18 mouse cellular contexts compared by ENCODE assay signal in the genomic region with DNA sequence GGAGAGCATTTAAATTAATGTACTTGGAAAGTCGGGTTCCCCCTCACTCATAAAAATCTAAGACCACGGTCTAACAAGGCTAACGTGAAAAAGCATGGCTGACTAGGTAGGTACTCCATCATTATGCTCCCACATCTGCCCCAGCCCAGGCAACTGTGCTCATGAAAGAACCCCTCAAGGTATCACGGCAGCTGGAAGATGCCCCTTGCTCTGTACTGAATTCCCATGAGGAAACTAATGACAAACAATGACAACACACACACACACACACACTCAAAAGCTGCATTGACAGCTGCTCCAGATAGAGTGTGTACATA.
DNase-seq lines count a peak whose midpoint lies in the region; ATAC-seq lines count a peak whose summit lies in the region.
"Had no signal": no experiment of that assay in that cellular context is flagged by ENCODE, and none has a peak within 500 bp of the region (broad histone marks: within the 10 kb centered on the region; RNA-seq: fewer than 3 reads in every experiment).

No protein-coding gene starts in this region.

- WGBS in hindbrain, embryonic 11.5 days: 59% methylated on average over 4 of the region's 4 CpGs
- 78% methylated on average over 4 of the region's 4 CpGs for WGBS in hindbrain, embryonic 10.5 days
- 30% methylated on average over 4 of the region's 4 CpGs for WGBS in hindbrain, embryonic 14.5 days
- WGBS in midbrain, embryonic 15.5 days: 40% methylated on average over 4 of the region's 4 CpGs

- H3K9ac ChIP-seq in hindbrain, embryonic 11.5 days (ENCODE audit: low read depth, low read length): no peak overlapping the region
- peak overlapping the region; percentile 46; the same call in 1 of the 2 replicates for H3K9ac ChIP-seq in hindbrain, embryonic 14.5 days
- H3K9ac ChIP-seq in midbrain, embryonic 15.5 days: no peak overlapping the region
- H3K9ac ChIP-seq: heart, embryonic 12.5 days; stomach, embryonic 15.5 days had no signal

- H3K4me1 ChIP-seq in hindbrain, embryonic 11.5 days (replicated peaks; ENCODE audit: control insufficient read depth, insufficient read depth, low read length): peaks cover 2% of the 10 kb centered on the region; the same call in 1 of the 2 replicates
- peaks cover 29% of the 10 kb centered on the region for H3K4me1 ChIP-seq in hindbrain, embryonic 10.5 days (replicated peaks)
- peaks cover 39% of the 10 kb centered on the region for H3K4me1 ChIP-seq in hindbrain, embryonic 14.5 days (replicated peaks; ENCODE audit: control insufficient read depth, insufficient read depth, low read length)
- peaks cover 37% of the 10 kb centered on the region for H3K4me1 ChIP-seq in midbrain, embryonic 15.5 days
- H3K4me1 ChIP-seq: heart, embryonic 12.5 days; stomach, embryonic 15.5 days had no signal

- peak; percentile 76 for ATAC-seq in hindbrain, embryonic 11.5 days (ENCODE audit: low FRiP score)
- ATAC-seq in hindbrain, embryonic 14.5 days (ENCODE audit: low FRiP score): peak; percentile 39; the same call in 1 of the 2 replicates
- peak; percentile 31; the same call in 1 of the 2 replicates for ATAC-seq in midbrain, embryonic 15.5 days (replicated peaks)
- no peak for ATAC-seq in inflammation-experienced regulatory T-cells, adult 6 months
- ATAC-seq: activated CD4-positive, CD25-positive, alpha-beta regulatory T cell, adult 4 months; intestine, postnatal 0 days; Patski had no signal

- H3K4me2 ChIP-seq in hindbrain, embryonic 11.5 days (replicated peaks; ENCODE audit: low read depth, low read length): no peak overlapping the region
- H3K4me2 ChIP-seq in hindbrain, embryonic 14.5 days (replicated peaks): peak overlapping the region; percentile 56
- peak overlapping the region; percentile 50 for H3K4me2 ChIP-seq in midbrain, embryonic 15.5 days
- H3K4me2 ChIP-seq: heart, embryonic 12.5 days; liver, embryonic 11.5 days; stomach, embryonic 15.5 days had no signal

- H3K36me3 ChIP-seq in hindbrain, embryonic 11.5 days (ENCODE audit: control insufficient read depth, insufficient read depth, low read length): no peaks in the 10 kb centered on the region
- no peaks in the 10 kb centered on the region for H3K36me3 ChIP-seq in hindbrain, embryonic 10.5 days
- no peaks in the 10 kb centered on the region for H3K36me3 ChIP-seq in hindbrain, embryonic 14.5 days (replicated peaks; ENCODE audit: control insufficient read depth, insufficient read depth)
- no peaks in the 10 kb centered on the region for H3K36me3 ChIP-seq in midbrain, embryonic 15.5 days (replicated peaks)
- H3K36me3 ChIP-seq: stomach, embryonic 15.5 days had no signal

- no peaks in the 10 kb centered on the region for H3K27me3 ChIP-seq in hindbrain, embryonic 11.5 days (ENCODE audit: control insufficient read depth, insufficient read depth, low read length)
- no peaks in the 10 kb centered on the region for H3K27me3 ChIP-seq in hindbrain, embryonic 10.5 days (ENCODE audit: insufficient read depth, poor library complexity, severe bottlenecking)
- H3K27me3 ChIP-seq in hindbrain, embryonic 14.5 days (ENCODE audit: control insufficient read depth, insufficient read depth, low read length): no peaks in the 10 kb centered on the region
- no peaks in the 10 kb centered on the region for H3K27me3 ChIP-seq in midbrain, embryonic 15.5 days (replicated peaks)
- H3K27me3 ChIP-seq: heart, embryonic 12.5 days; Patski; stomach, embryonic 15.5 days had no signal

- no peaks in the 10 kb centered on the region for H3K9me3 ChIP-seq in hindbrain, embryonic 11.5 days (ENCODE audit: control insufficient read depth, low read length)
- H3K9me3 ChIP-seq in hindbrain, embryonic 10.5 days: no peaks in the 10 kb centered on the region
- no peaks in the 10 kb centered on the region for H3K9me3 ChIP-seq in hindbrain, embryonic 14.5 days (ENCODE audit: control insufficient read depth, low read length)
- H3K9me3 ChIP-seq in midbrain, embryonic 15.5 days: no peaks in the 10 kb centered on the region
- H3K9me3 ChIP-seq: heart, embryonic 12.5 days; stomach, embryonic 15.5 days had no signal

- H3K4me3 ChIP-seq in hindbrain, embryonic 11.5 days (ENCODE audit: low read depth, low read length): no peak overlapping the region
- no peak overlapping the region for H3K4me3 ChIP-seq in hindbrain, embryonic 10.5 days
- H3K4me3 ChIP-seq in hindbrain, embryonic 14.5 days (replicated peaks; ENCODE audit: low read length): peak overlapping the region; percentile 22; the same call in 1 of the 2 replicates
- peak overlapping the region; percentile 24; the same call in 1 of the 2 replicates for H3K4me3 ChIP-seq in midbrain, embryonic 15.5 days
- H3K4me3 ChIP-seq: erythroblast, embryonic 14.5 days; heart, embryonic 12.5 days; stomach, embryonic 15.5 days had no signal

- H3K27ac ChIP-seq in hindbrain, embryonic 11.5 days (ENCODE audit: low read depth, low read length): peak overlapping the region; percentile 32; the same call in 1 of the 2 replicates
- H3K27ac ChIP-seq in hindbrain, embryonic 10.5 days: no peak overlapping the region
- peak overlapping the region; percentile 75; the same call in 1 of the 2 replicates for H3K27ac ChIP-seq in hindbrain, embryonic 14.5 days
- H3K27ac ChIP-seq in midbrain, embryonic 15.5 days: peak overlapping the region; percentile 55; the same call in 1 of the 2 replicates
- H3K27ac ChIP-seq: kidney, postnatal 0 days; macrophage; stomach, embryonic 15.5 days had no signal

- peak; percentile 35 for DNase-seq in hindbrain, embryonic 11.5 days (ENCODE audit: low spot score)
- no peak for DNase-seq in hindbrain, embryonic 10.5 days (ENCODE audit: low spot score)
- DNase-seq in hindbrain, embryonic 14.5 days (ENCODE audit: low spot score): peak; percentile 31
- DNase-seq in retina, postnatal 1 day: peak; percentile 47
- DNase-seq in MN1 (ENCODE audit: low spot score): no peak
- DNase-seq: adrenal gland, postnatal 36 days; lung, adult 2 months had no signal

Comparison
In these comparisons a context has a peak if more than half of its experiments do, and no peak if none do; other contexts are left out.
1. DNase-seq: peak in hindbrain, embryonic 11.5 days (single experiment), hindbrain, embryonic 14.5 days (single experiment) and retina, postnatal 1 day (single experiment); none in hindbrain, embryonic 10.5 days (single experiment) and MN1 (single experiment).
2. H3K4me3 ChIP-seq: peak in hindbrain, embryonic 14.5 days (single experiment) and midbrain, embryonic 15.5 days (single experiment); none in hindbrain, embryonic 11.5 days (single experiment) and hindbrain, embryonic 10.5 days (single experiment).